Mouse (Mus musculus) retina, postnatal 7 days (tissue): ENCODE results near the gene Cmtm7.
"Not testable (repeated sequence)": the region's sequence is repeated elsewhere in the genome, so short reads cannot be mapped to it uniquely, and the experiment has no call there.

ENCODE experiments used
- DNase-seq: peaks from one replicate; pipeline ENCODE4 v3.0.0-alpha.2; 2012; ENCODE audit warnings: low read depth, low spot score

The Cmtm7 gene

DNA sequence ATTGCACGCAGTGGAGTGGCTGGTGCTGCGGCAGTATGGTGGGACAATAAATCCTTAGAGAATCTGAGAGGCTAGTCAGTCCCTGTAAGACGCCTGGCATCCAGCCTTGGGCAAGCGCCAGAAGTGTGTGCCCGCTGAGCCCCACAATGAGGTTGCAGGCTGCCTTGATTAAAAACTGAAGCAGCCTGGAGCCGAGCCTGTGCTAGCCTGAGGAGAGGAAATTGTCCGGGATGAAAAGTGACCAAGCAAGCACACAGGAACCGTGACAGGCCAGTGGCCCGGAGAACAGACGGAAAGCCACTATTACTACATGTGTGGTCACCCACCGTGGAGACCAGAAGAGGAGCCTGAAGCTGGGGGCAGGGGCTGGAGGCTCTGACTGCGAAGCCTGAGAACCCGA is 14.6 kb downstream of the Cmtm7 start:
- DNase-seq: peak; percentile 21

DNA sequence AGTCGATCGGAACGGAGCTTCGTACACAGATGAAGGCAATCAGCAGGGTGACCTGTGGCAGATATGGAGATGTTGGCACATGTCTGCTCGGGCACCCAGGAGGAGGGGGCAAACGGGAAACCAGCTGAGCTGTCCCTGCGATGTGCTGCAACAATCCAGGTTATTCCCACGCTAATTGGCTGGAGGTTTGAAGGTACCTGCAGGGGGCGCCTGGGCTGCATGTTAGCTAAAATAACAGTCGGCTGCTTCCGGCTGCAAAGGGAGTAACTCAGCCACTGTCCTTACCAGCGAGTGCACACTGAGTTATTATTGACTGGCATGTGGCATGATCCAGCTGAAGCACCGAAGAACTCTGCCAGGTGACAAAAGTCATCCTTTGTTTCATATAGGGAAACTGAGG is 18.3 kb downstream of the Cmtm7 start:
- peak; percentile 53 for DNase-seq

DNA sequence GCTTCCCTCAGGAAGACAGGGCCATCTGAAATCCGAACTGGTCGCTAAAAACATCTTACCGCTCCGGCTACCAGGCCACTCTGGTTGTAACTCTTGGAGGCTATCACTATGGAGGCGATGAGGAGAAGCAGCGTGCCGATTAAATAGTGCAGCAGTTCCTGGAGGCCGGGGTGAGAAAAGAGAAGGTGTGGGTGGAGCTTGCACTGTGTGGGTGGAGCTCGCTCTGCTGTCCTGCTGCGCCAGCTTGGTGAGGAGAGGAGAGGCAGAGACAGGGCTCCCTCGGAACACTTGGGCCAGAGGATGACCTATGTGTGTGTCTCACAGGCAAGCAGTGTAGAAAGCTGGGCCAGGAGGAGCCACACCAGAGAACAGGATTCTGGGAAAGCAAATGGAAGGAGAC is 19.8 kb downstream of the Cmtm7 start:
- DNase-seq: no peak

DNA sequence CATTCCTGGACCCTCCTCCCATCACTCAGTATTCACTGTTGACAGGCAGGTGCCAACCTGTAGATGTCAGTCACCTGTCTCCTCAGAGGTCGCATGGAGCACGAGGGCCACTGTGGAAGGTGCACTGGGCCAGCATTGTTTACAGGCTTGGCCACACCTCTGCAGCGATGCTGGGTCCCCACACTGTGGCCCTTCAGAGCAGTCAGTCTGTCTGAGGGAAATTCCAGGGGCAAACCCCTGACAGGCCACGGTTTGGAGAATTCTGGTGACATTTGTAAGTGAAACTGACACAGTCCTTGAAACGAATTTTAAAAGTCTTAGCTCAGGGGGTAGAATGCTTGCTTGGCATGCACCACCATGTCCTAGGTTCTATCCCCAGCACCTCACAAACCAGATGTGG is 21.3 kb downstream of the Cmtm7 start:
- DNase-seq: no peak

DNA sequence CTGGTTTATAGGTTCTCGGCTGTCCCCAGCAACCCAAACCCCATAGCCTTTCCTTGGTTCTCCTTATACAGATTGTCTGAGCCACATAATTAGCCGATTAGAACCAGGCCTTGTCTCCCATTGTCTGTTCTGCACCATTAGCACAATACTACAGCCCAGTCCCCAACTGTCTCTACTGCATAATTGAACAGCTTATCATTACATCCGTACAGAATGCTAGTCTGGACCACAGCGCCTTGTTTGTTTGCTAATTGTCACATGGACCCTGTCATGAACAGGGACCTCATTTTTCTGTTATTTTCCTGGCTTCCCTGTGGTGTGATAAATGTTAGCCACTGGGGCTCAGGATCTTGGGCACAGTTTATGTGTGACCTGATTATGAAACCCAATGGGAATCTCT is 21.8 kb downstream of the Cmtm7 start:
- DNase-seq: no peak

DNA sequence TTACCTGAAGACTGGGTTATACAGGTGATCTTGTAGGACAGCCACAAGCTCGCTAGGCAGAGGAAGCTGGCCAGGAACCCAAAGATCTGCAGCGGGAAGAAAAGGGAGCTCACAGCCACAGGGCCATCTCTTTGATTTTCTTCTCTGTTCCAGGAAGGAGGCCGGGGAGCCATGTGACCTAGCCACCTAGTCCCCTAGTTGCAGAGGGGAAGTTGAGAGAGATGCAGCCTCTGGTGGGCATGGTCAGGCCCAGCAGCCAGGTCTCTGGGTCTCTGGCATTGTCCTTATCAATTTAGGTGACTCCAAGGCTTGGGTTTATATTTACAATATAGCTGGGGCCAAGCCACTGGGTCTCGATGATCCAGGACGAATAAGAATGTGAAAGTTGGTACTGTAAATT is 22.9 kb downstream of the Cmtm7 start:
- no peak for DNase-seq

DNA sequence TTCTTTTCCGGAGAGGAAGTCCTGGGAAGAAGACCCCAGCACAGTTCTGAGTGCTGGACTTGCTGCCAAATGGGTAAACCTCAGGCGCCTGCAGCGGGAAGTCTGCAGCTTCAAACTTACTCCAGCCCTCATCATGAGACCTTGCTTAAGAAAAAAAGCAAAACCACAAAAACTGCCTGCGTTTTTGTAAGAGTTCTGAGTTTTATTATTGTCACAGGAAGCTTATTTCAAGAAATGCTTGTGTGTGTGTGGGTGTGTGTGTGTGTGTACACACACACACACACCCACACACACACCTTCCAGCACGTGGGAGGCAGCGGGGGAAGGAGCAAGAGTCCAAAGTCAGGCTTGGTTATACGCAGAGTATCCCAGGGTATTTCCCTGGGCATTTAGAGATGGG is 23.4 kb downstream of the Cmtm7 start:
- DNase-seq: no peak

DNA sequence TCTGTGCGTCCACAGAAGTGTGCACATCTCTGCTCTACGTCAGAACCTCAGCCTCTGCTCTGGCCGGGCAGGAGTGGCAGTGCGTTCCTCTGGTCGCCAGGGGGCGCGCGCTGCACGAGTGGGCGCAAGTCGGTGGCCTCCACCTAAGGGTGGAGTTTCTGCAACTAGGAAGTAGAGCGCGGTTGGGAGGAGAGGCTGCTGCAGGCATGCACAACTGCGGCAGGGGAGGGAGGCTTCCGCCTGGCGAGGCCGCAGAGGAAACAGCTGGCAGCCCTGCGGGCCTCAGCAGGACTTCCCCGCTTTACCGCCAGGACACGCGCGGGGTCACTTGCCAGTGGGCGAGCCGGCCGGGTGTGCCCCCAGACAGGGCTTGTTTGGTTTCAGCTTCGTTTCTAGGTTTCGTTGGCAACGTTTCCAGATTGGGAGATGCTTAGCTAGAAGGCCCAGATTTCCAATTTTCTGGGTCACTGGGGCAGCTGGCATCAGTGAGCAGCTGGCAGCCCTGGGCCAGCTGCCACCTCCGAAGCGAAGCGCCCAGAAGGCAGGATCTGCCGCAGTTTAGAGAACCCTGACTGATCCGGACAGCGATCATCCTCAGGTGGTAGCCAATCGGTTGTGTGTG is 28.7 kb downstream of the Cmtm7 start:
- DNase-seq: peak; percentile 83

DNA sequence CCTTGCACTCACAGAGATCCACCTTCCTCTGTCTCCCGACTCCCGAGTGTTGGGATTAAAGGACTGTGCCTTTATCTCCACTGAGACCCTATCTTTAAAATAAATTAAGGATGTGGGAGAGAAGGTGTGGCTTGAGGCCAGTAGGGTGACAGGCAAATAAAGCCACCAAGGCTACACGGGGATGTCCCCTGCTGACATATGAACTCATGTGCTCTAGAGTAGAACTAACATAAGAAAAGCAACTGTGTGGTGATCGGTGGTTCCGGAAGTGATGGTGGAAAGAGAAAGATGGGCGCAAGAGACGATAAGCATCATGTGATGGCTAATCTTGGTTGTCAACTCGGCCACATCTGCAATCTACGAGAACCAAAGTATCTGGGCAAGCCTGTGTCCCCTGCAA is 29.3 kb downstream of the Cmtm7 start:
- no peak for DNase-seq

DNA sequence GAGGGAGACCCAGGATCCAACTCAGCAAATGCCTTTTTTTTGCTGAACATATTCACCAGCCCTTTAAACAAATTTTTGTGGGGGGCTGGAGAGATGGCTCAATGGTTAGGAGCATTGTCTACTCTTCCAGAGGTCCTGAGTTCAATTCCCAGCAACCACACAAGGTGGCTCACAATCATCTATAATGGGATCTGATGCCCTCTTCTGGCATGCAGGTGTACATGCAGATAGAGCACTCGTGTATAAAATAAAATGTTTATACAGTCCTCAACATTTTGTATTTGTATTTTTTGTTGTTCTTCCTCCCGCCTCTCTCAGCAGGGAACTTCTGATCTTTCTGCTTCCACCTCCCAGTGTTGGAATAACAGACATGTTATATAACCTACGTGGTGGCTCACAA is 30.1 kb downstream of the Cmtm7 start:
- DNase-seq: no peak

DNA sequence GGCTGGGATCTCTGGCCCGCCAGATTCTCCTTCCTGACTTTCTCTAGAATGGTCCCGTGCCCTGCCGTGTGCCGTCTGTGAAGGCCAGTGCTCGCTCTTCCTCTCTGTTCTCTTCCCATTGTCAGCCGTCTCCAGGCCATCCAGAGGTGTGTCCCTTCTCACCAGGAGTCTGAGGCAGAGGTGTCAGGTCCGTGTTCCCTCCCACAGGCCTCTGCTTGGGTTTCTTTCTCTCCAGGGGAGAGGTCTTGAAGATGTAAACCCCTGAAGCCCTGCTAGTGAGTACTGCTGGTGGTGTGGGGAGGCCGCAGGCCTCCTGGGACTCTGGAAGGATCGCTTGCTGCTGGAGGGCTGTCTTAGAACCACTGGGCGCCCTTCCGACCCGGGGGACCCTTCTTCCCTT is 34.2 kb downstream of the Cmtm7 start:
- DNase-seq: no peak

DNA sequence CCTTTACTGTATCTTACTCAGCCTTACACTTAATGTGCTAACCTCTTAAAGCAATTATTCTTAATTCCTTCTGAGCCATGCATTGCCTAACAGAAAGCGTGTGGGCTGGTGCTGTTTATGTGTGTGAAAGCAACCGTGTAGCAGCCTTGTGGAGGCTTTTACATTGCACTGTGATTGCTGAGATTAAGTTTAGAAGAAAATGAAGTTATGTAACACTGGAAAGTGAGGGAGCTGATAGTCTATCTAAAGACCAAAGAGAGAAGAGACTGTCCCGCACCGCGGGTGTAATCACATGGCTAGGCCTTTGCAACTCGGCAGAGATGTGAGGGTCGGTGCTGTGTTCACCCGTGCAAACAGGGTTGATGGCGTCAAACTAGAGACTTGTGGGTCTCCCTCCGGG is 34.6 kb downstream of the Cmtm7 start:
- DNase-seq: no peak

DNA sequence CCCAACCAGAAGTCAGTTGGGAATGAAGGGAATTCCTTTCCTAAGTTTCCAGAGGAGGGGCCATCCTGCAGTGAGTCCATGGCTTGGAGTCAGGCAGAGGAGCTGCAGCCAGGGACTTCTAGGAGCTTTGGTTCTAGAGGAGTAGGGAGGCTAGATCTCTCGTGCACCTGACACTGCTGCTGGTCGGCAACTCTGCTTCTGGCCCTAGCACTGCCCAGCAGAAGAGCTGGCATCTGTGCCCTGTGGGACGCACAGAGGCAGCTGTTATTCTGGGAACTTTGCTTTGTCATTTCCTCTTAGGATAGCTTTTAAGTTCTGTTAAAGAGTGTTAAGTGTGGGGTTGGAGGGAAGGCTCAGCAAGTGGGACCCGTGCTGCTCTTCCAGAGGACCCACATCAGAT is 36.0 kb downstream of the Cmtm7 start:
- DNase-seq: no peak

DNA sequence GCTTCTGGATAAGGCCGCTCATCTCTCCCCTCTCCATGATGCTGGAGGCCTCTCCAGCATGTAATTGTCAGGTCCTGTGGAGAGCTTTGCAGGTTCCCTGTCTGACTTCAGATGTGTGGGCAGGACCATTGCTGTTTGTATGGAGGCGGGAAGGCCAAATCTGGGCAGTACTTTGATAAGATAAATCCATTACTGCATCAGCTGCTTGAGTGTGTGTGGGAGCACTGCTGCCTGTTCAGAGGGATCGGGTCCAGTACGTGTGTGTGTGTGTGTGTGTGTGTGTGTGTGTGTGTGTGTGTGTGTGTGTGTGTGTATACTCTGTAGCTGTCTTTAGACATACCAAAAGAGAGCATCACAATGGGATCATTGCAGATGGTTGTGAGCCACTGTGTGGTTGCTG is 36.5 kb downstream of the Cmtm7 start:
- no peak for DNase-seq

DNA sequence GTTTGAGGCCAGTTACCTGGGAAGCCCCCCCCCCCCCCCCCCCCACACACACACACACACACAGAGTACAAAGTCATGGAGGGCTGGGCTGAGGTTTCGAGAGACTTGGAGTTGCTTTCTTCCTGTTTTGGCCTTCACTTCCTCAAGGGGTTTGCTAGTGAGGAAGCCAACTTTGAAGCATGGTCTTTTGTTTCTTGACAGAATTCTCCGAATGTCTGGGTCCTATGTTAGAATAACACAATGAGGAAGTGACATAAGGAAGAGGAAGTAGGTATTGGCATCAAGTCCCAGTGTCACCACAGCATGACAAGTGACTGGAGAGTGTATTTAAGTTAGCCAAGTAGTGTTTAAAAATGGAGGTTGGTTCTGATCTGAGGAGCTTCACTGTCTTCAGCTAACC is 38.9 kb downstream of the Cmtm7 start:
- no peak for DNase-seq

DNA sequence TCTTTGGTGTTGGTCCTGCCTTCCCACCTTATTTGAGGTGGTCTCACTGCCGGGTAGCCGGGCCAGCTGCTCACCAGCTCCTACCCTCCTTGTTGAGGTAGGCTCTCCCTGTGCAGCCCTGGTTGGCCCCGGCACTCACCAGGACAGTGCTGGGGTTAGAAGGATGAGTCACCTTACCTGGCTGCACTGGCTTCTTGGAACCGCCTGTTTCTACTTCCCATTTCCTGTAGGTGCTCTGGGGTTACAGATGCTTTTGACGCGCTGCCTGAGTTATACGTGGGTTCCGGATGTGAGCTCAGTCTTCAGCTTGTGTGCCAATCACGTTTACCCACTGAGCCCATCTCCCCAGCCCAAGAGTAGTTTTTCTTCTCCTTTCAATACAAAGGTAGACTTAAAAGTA is 41.3 kb downstream of the Cmtm7 start:
- DNase-seq: no peak

DNA sequence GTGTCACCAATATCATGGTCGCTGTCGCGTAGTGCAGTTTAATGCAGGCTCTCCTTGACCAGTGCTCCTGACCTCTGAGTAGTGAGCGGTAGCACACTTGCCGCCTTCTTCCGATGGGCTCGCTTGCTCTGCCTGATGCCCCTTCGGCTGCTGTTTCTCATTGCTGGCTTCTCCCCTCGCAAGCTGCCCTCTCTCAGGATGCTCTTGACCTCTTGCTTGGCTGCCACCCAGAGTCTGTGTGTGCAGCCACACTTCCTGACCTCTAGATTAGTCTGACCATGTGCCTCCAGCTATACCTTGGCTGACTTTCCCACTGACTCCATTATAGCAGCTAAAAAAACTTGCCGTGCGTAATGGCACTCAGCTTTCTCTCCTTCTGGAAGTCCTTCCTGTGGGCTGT is 45.2 kb downstream of the Cmtm7 start:
- no peak for DNase-seq

DNA sequence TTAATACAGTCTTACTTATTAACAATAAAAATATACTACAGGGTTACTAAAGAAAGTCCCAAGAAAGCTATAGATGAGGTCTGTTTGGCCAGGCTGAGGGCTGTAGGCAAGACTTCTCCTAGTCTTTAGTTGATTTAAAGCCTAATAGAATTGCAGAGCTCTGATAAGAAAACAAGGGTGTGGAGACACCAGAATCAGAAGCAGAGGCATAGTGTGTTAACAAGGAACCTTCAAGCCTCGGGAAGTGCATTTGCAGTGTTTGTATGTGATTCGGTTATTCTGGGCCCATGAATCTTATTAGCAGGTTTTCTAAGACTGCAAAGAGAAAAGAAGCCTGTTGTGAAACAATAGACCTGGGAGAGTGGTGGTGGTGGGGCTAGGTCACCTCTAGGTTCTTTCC is 48.4 kb downstream of the Cmtm7 start:
- no peak for DNase-seq

DNA sequence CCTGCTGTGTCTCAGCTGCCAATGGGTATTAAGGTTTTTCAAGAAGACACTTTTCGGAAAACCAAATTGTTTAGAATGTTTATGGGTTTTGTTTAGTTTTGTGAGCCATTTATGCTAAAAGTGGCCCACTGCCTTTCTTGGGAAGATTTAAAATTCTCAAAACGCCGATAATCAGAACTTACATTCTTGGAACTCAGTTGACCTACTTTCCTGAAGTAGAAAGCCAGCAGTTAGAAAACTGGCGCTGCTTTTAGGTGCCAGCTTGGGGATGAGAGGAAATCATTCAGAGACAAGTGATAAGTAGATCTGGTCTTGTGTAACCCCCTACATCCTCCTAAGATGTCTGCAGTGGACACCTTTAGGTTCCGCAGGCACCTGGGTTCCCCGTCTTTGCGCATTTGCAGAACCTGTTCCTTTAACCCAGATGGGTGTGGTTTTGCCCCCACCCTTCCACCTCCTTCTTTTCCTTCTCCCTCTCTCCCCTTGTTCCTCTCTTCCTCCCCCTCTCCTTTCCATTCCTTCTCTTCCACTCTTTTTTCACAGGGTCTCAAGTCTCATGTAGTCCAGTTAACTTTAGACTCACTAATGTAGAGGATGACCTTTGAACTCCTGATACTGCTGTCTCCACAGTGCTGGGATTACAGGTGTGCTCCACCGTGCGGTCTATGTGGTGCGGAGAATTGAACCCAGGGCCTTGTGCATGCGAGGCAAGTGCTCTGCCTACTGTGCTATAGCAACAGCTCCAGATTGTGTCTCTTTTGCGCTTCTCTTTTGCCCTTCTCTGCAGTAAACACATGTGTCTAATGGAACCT is 49.6 kb downstream of the Cmtm7 start:
- no peak for DNase-seq

DNA sequence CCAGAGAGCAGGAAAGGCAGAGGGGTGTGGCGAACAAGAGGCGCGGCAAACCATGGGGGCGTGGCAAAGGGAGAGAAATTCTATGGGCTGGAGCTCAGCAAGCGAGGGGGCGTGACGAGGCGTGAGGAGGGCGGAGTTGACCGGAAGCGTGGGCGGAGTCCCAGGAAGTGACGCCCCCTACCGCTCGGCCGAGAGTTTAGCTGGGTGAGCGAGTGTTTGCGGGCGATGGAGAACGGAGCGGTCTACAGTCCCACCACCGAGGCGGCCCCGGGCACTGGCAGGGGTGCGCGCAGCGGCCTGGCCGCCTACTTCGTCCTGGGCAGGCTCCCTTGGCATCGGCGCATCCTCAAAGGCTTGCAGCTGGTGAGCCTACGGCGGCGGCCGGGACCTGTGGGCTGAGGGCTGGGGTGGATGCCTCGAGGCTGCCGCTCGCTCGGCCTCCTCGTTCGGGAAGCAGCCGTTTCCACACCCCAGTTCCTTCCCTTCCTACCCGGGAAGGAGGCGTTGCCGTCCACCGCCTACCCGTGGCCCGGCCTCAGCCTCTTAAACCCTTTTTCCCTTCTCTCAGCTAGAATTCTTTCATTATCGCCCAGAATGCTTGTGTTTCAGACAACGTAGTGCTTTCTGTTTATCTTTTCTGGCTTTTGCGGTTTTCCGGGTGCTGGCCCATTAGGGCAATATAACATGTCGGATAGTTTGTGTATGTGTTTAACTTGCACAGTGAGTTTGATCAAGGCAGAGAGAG is 50.5 kb downstream of the Cmtm7 start, which contains the start of gene Cmtm6:
Gene Cmtm6, plus strand, starts transcription at position 106 of the 745 bp plus-strand sequence.
- DNase-seq: peak; percentile 85

DNA sequence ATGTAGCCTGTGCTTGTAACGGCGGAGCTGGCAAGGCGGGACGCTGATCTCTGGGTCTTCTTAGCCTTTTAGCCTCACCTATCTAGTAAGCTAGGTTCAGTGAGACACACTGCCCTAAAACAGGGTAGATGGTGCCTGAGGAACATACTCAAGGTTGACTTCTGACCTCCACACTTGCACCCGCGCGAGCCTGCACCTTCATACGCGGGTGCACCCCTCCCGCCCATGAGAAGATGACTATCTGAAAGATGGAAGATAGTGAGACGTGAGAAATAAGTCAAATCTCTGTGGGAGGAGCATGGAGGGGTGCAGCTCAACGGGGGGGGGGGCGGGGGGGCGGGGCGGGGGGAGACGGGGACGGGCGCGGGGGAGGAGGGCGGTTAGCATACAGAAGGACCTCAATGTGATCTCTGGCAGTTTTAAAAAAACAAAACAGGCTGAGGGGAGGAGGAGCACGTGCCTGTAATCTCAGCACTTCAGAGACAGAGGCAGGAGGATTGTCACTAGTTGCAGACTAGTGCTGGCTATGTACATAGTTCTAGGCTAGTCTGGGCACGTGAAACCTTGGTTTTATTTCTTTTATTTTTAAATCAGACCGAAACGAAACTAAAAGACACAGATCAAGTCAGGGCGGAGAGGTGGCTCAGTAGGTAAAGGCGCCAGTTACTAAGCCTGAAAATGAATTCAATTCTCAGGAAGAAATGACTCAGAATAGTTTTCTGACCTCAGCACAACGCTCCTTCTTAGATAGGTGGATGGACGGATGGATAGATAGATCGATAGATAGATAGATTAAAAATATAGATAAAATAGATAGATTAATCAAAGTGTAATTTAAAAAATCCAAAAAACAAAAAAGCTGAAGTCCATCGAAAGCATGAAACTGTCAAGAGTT is 51.5 kb downstream of the Cmtm7 start:
- no peak for DNase-seq

DNA sequence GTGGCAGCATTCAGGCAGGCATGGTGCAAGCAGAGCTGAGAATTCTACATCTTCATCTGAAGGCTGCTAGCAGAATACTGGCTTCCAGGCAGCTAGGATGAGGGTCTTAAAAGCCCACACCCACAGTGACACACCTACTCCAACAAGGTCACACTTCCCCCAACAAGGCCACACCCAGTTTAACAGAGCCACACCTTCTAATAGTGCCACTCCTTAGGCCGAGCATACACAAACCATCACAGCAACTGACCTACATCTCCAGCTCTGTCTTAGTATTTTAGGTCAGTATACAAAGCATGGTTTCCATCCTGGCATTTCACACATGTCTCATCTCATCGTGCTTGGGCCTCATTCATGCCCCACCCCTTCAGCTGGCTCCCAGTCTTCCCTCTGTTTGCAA is 53.2 kb downstream of the Cmtm7 start:
- not testable (repeated sequence) for DNase-seq
